ENCODE assay signal across 12 mouse cellular contexts in genomic region chr7:143433331-143433730, GRCm38 (mm10). TPM values are rescaled to one million over a fixed set of nuclear protein-coding genes. Genes with fewer than 3 reads are reported as not detected.
A peak's percentile ranks its signal among the peaks of the same experiment; 100 is the strongest.
DNase-seq lines count a peak whose midpoint lies in the region; ATAC-seq and TF ChIP-seq lines count a peak whose summit lies in the region.
"Had no signal": no experiment of that assay in that cellular context is flagged by ENCODE, and none has a peak within 500 bp of the region (broad histone marks: within the 10 kb centered on the region; RNA-seq: fewer than 3 reads in every experiment).

No protein-coding gene starts in this region.

- H3K27me3 ChIP-seq in hindbrain, postnatal 0 days (ENCODE audit: insufficient read depth, low read length): no peaks in the 10 kb centered on the region
- peaks cover 37% of the 10 kb centered on the region for H3K27me3 ChIP-seq in hindbrain, embryonic 13.5 days
- H3K27me3 ChIP-seq in cerebellum, adult 2 months (ENCODE audit: control insufficient read depth, insufficient read depth, low read length): no peaks in the 10 kb centered on the region; the same call in 1 of the 2 replicates
- no peaks in the 10 kb centered on the region for H3K27me3 ChIP-seq in stomach, postnatal 0 days (ENCODE audit: control insufficient read depth, insufficient read depth, low read length)

- H3K4me2 ChIP-seq in hindbrain, postnatal 0 days (ENCODE audit: low read depth, low read length): no peak overlapping the region
- H3K4me2 ChIP-seq in hindbrain, embryonic 13.5 days: no peak overlapping the region
- H3K4me2 ChIP-seq in stomach, postnatal 0 days (replicated peaks; ENCODE audit: low read depth): no peak overlapping the region
- H3K4me2 ChIP-seq: heart, embryonic 15.5 days had no signal

- no peak for TF ChIP-seq POLR2A in cerebellum, adult 2 months (IDR thresholded peaks at IDR 0.05; ENCODE audit: borderline replicate concordance, insufficient read depth, low read length)

- no peak overlapping the region for H3K9ac ChIP-seq in hindbrain, postnatal 0 days (replicated peaks; ENCODE audit: low read length)
- H3K9ac ChIP-seq in hindbrain, embryonic 13.5 days: no peak overlapping the region
- no peak overlapping the region for H3K9ac ChIP-seq in stomach, postnatal 0 days (ENCODE audit: low read length)
- H3K9ac ChIP-seq: heart, embryonic 15.5 days had no signal

- TF ChIP-seq EP300 in stomach, postnatal 0 days (optimal IDR thresholded peaks at IDR 0.05): no peak

- DNase-seq in hindbrain, postnatal 0 days (ENCODE audit: low spot score): peak; percentile 48
- peak; percentile 56 for DNase-seq in Muller cell, postnatal 12 days (ENCODE audit: inconsistent ontology term)
- peak; percentile 69 to 73 for DNase-seq in cerebellum, adult 2 months
- peak; percentile 70 to 72 for DNase-seq in heart, adult 9 months (ENCODE audit: low spot score in 2 of 2)
- no peak for DNase-seq in thymus, postnatal 10 days (ENCODE audit: low spot score in 2 of 2)
- no peak for DNase-seq in stomach, postnatal 0 days (ENCODE audit: low spot score)
- no peak for DNase-seq in urinary bladder, postnatal 14 days (ENCODE audit: low spot score)
- DNase-seq: lung, postnatal 10 days had no signal

- no peak for TF ChIP-seq CTCF in hindbrain, postnatal 0 days (IDR thresholded peaks at IDR 0.05; ENCODE audit: low read depth)
- no peak for TF ChIP-seq CTCF in cerebellum, adult 2 months (IDR thresholded peaks at IDR 0.05; ENCODE audit: borderline replicate concordance, insufficient read depth, low read depth, low read length)
- no peak for TF ChIP-seq CTCF in stomach, postnatal 0 days (IDR thresholded peaks at IDR 0.05; ENCODE audit: low read depth)

- no peaks in the 10 kb centered on the region for H3K36me3 ChIP-seq in hindbrain, postnatal 0 days (ENCODE audit: insufficient read depth, low read length)
- no peaks in the 10 kb centered on the region for H3K36me3 ChIP-seq in hindbrain, embryonic 13.5 days
- H3K36me3 ChIP-seq in stomach, postnatal 0 days (ENCODE audit: control insufficient read depth, insufficient read depth, low read length): no peaks in the 10 kb centered on the region
- H3K36me3 ChIP-seq: heart, embryonic 15.5 days had no signal

- H3K9me3 ChIP-seq in hindbrain, postnatal 0 days (ENCODE audit: low read length): no peaks in the 10 kb centered on the region
- no peaks in the 10 kb centered on the region for H3K9me3 ChIP-seq in hindbrain, embryonic 13.5 days
- no peaks in the 10 kb centered on the region for H3K9me3 ChIP-seq in stomach, postnatal 0 days (ENCODE audit: control insufficient read depth, low read length)
- H3K9me3 ChIP-seq: heart, embryonic 15.5 days had no signal

- 33% methylated on average over 7 of the region's 7 CpGs for whole genome bisulfite sequencing in hindbrain, postnatal 0 days
- 48% methylated on average over 7 of the region's 7 CpGs for WGBS in hindbrain, embryonic 13.5 days
- WGBS in cerebellum, adult 2 months: 11% methylated on average over 7 of the region's 7 CpGs
- WGBS in stomach, postnatal 0 days: 85% methylated on average over 7 of the region's 7 CpGs

- no peak for ATAC-seq in hindbrain, postnatal 0 days
- no peak for ATAC-seq in hindbrain, embryonic 13.5 days (ENCODE audit: low FRiP score)
- ATAC-seq in stomach, postnatal 0 days (ENCODE audit: low FRiP score, low TSS enrichment): no peak
- ATAC-seq: activated CD4-positive, CD25-positive, alpha-beta regulatory T cell, adult 4 months had no signal

- peaks cover 23% of the 10 kb centered on the region for H3K4me1 ChIP-seq in hindbrain, postnatal 0 days (ENCODE audit: insufficient read depth, low read length)
- H3K4me1 ChIP-seq in hindbrain, embryonic 13.5 days (replicated peaks): peaks cover 34% of the 10 kb centered on the region
- H3K4me1 ChIP-seq in cerebellum, adult 2 months (ENCODE audit: control insufficient read depth, insufficient read depth, low read length): peaks cover 25% of the 10 kb centered on the region
- H3K4me1 ChIP-seq in stomach, postnatal 0 days (replicated peaks; ENCODE audit: control insufficient read depth, insufficient read depth): peaks cover under 1% of the 10 kb centered on the region; the same call in 1 of the 2 replicates

- H3K27ac ChIP-seq in hindbrain, postnatal 0 days: no peak overlapping the region
- no peak overlapping the region for H3K27ac ChIP-seq in hindbrain, embryonic 13.5 days
- no peak overlapping the region for H3K27ac ChIP-seq in cerebellum, adult 2 months (ENCODE audit: insufficient read depth, low read length)
- no peak overlapping the region for H3K27ac ChIP-seq in stomach, postnatal 0 days (replicated peaks)
- H3K27ac ChIP-seq: heart, embryonic 15.5 days had no signal

- H3K4me3 ChIP-seq in hindbrain, postnatal 0 days (ENCODE audit: low read length): no peak overlapping the region
- no peak overlapping the region for H3K4me3 ChIP-seq in hindbrain, embryonic 13.5 days
- no peak overlapping the region for H3K4me3 ChIP-seq in cerebellum, adult 2 months (replicated peaks; ENCODE audit: insufficient read depth, low read depth, low read length)
- H3K4me3 ChIP-seq in stomach, postnatal 0 days (ENCODE audit: low read depth, low read length): no peak overlapping the region
- H3K4me3 ChIP-seq: heart, embryonic 15.5 days had no signal

RNA-seq across cellular contexts. Expression of gene Cdkn1c, which starts 27.5 kb away (rescaled TPM):
- total RNA-seq in hindbrain, postnatal 0 days (2014; rRNA removed): 127 and 139 TPM in 2 replicates
- polyA plus RNA-seq in hindbrain, postnatal 0 days (2015; fragmentation: Nextera tagmentation; extraction: Ambion mirVana): 144 and 150 TPM in 2 replicates
- 359 and 375 TPM in 2 replicates for polyA plus RNA-seq in hindbrain, embryonic 13.5 days (2015; fragmentation: Nextera tagmentation; extraction: Ambion mirVana)
- 8.2 and 12.4 TPM in 2 replicates for polyA plus RNA-seq in cerebellum, adult 2 months (2012; rRNA removed)
- polyA plus RNA-seq in stomach, postnatal 0 days (2015; fragmentation: Nextera tagmentation; extraction: Ambion mirVana): 185 and 199 TPM in 2 replicates
- total RNA-seq: CH12.LX had no signal

RNA-seq across cellular contexts. Expression of gene Slc22a18, which starts 40.2 kb away (rescaled TPM):
- 0.58 and 1.8 TPM in 2 replicates for total RNA-seq in hindbrain, postnatal 0 days (2014; rRNA removed)
- 0.90 and 1.2 TPM in 2 replicates for polyA plus RNA-seq in hindbrain, postnatal 0 days (2015; fragmentation: Nextera tagmentation; extraction: Ambion mirVana)
- polyA plus RNA-seq in hindbrain, embryonic 13.5 days (2015; fragmentation: Nextera tagmentation; extraction: Ambion mirVana): 0.60 and 0.78 TPM in 2 replicates
- polyA plus RNA-seq in cerebellum, adult 2 months (2012; rRNA removed): 0.87 and 0.90 TPM in 2 replicates
- polyA plus RNA-seq in stomach, postnatal 0 days (2015; fragmentation: Nextera tagmentation; extraction: Ambion mirVana): 27.0 and 28.1 TPM in 2 replicates

Comparison
In these comparisons a context has a peak if more than half of its experiments do, and no peak if none do; other contexts are left out.
1. DNase-seq: peak in hindbrain, postnatal 0 days (single experiment), Muller cell, postnatal 12 days (single experiment), cerebellum, adult 2 months (2 of 2) and heart, adult 9 months (2 of 2); none in thymus, postnatal 10 days (0 of 2), stomach, postnatal 0 days (single experiment) and urinary bladder, postnatal 14 days (single experiment).
2. RNA of gene Cdkn1c, which starts 27.5 kb away (polyA plus RNA-seq): 359 to 375 TPM in hindbrain, embryonic 13.5 days, 185 to 199 TPM in stomach, postnatal 0 days and 144 to 150 TPM in hindbrain, postnatal 0 days; 8.2 to 12.4 TPM in cerebellum, adult 2 months; every median in the first group is over 10 times any median in the second.
3. RNA of gene Slc22a18, which starts 40.2 kb away (polyA plus RNA-seq): 27.0 to 28.1 TPM in stomach, postnatal 0 days; 0.87 to 0.90 TPM in cerebellum, adult 2 months, 0.90 to 1.2 TPM in hindbrain, postnatal 0 days and 0.60 to 0.78 TPM in hindbrain, embryonic 13.5 days; every median in the first group is over 10 times any median in the second.